Mouse (Mus musculus): ENCODE measurements around the gene Pld5.

GRCm38 (mm10) chr1:176248717-176249030, 26.4 kb downstream of the Pld5 start:
- TF ChIP-seq CTCF (IDR thresholded peaks at IDR 0.05; ENCODE audit: low read depth) (no peak), EP300 (IDR thresholded peaks at IDR 0.05; ENCODE audit: low read depth) (no peak)
